Mouse (Mus musculus): Measurements from ENCODE around the gene Fam216a. TPM values are rescaled to one million over a fixed set of nuclear protein-coding genes. Genes with fewer than 3 reads are reported as not detected.

Gene Fam216a
- polyA plus RNA-seq, 1 experiment from 2014 or later: 155 TPM

DNA sequence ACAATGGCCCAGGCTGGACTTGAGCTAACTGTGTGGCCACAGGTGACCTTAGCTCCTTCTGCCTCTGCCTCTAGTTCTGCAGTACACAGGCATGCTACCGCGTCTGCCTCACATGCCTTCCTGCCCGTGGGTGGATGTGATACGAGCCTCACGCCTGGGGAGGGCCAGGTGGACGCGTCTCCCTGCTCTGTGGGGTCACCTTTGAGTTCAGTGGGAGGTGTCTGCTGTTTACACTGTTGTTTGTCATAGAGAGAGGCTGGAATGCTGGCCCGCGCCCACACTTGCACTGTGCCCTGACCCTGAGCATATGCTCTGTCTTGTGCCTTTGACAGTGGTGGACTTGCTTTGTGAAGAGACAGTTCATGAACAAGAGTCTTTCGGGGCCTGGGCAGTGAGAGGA is 33.4 kb upstream of the Fam216a start:
- DNase-seq: no peak
- no peak for ATAC-seq (ENCODE audit: low FRiP score, low TSS enrichment)
- Histone ChIP-seq H3K9me3 (ENCODE audit: control insufficient read depth, low read length) (no peaks in the 10 kb centered on the region), H3K36me3 (ENCODE audit: control insufficient read depth, insufficient read depth, low read length) (peaks cover 70% of the 10 kb centered on the region), H3K9ac (replicated peaks; ENCODE audit: low read length) (no peak overlapping the region), H3K4me2 (ENCODE audit: low read length) (no peak overlapping the region), H3K27ac (replicated peaks; ENCODE audit: low read depth, low read length) (no peak overlapping the region), H3K4me3 (replicated peaks; ENCODE audit: low read depth, low read length) (no peak overlapping the region), H3K4me1 (ENCODE audit: control insufficient read depth, insufficient read depth, low read length) (no peaks in the 10 kb centered on the region), H3K27me3 (ENCODE audit: control insufficient read depth, insufficient read depth, low read length) (no peaks in the 10 kb centered on the region)
- 96% methylated on average over 10 of the region's 10 CpGs for WGBS

DNA sequence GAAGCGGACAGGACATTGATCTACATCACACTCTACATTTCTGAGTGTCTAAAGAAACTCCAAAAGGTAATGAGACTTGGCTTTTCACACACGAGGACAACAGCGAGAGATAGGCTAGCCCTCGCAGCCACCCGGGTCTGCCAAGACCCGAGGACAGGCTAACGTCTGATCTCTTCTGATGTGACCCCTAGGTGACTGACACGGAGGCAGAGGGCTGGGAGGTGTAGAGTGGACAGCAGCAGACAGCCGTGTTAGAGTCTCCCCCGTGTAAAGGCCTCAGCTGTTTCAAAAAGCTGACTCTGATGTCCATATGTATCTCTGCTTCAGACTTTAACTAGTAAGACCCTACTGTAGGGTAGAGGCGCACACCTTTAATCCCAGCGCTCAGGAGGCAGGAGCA is 31.2 kb upstream of the Fam216a start:
- DNase-seq: no peak
- peaks cover 86% of the 10 kb centered on the region for H3K36me3 ChIP-seq (ENCODE audit: control insufficient read depth, insufficient read depth, low read length)
- H3K27me3 ChIP-seq (ENCODE audit: control insufficient read depth, insufficient read depth, low read length): no peaks in the 10 kb centered on the region
- H3K9me3 ChIP-seq (ENCODE audit: control insufficient read depth, low read length): no peaks in the 10 kb centered on the region
- 97% methylated on average over 12 of the region's 12 CpGs for WGBS
- no peaks in the 10 kb centered on the region for H3K4me1 ChIP-seq (ENCODE audit: control insufficient read depth, insufficient read depth, low read length)
- H3K27ac ChIP-seq (replicated peaks; ENCODE audit: low read depth, low read length): no peak overlapping the region
- no peak overlapping the region for H3K4me3 ChIP-seq (replicated peaks; ENCODE audit: low read depth, low read length)
- H3K4me2 ChIP-seq (ENCODE audit: low read length): no peak overlapping the region
- ATAC-seq (ENCODE audit: low FRiP score, low TSS enrichment): no peak
- no peak overlapping the region for H3K9ac ChIP-seq (replicated peaks; ENCODE audit: low read length)

DNA sequence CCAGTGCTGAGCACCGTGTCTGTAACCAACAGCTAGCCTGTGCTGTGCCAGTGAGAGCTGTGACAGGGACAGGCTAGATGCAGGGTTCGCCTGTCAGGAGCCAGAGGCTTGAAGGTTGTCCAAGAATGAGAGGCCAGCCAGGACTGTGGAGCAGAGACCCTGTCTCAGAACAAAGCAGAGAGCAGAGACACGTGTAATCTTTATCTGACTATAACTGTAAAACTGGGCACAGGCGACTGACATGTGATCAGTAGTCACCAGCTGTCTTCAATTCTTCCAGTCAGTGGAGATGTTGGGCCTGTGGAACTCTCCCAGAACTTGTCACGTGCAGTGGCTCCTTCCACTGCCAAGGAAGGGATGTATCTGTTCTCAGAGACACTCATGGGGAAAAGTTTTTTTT is 30.6 kb upstream of the Fam216a start:
- WGBS: 92% methylated on average over 5 of the region's 5 CpGs
- Histone ChIP-seq H3K27me3 (ENCODE audit: control insufficient read depth, insufficient read depth, low read length) (no peaks in the 10 kb centered on the region), H3K27ac (replicated peaks; ENCODE audit: low read depth, low read length) (no peak overlapping the region), H3K4me1 (ENCODE audit: control insufficient read depth, insufficient read depth, low read length) (no peaks in the 10 kb centered on the region), H3K9me3 (ENCODE audit: control insufficient read depth, low read length) (no peaks in the 10 kb centered on the region), H3K4me2 (ENCODE audit: low read length) (no peak overlapping the region), H3K4me3 (replicated peaks; ENCODE audit: low read depth, low read length) (no peak overlapping the region), H3K36me3 (ENCODE audit: control insufficient read depth, insufficient read depth, low read length) (peaks cover 90% of the 10 kb centered on the region), H3K9ac (replicated peaks; ENCODE audit: low read length) (no peak overlapping the region)
- no peak for DNase-seq
- no peak for ATAC-seq (ENCODE audit: low FRiP score, low TSS enrichment)

DNA sequence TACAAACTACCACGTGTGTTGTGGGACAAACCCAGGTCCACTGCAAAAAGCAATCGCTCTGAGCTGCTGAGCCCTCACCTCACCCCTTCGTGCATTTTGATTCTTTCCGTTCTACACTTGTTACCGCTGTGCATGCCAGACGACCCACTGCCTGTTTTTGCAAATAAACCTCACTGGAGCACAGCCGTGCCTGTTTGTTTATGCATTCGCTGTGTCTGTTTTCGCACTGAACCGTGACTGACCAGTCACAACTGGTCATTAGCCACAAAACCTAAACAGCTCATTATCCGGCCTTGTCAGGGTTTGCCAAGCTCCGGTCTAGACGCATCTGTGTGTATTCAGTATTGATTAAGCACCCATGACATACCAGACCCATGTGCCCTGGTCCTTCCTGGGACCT is 30.0 kb upstream of the Fam216a start:
- Histone ChIP-seq H3K4me2 (ENCODE audit: low read length) (no peak overlapping the region), H3K9ac (replicated peaks; ENCODE audit: low read length) (no peak overlapping the region), H3K9me3 (ENCODE audit: control insufficient read depth, low read length) (no peaks in the 10 kb centered on the region), H3K36me3 (ENCODE audit: control insufficient read depth, insufficient read depth, low read length) (peaks cover 92% of the 10 kb centered on the region), H3K4me1 (ENCODE audit: control insufficient read depth, insufficient read depth, low read length) (no peaks in the 10 kb centered on the region), H3K27ac (replicated peaks; ENCODE audit: low read depth, low read length) (no peak overlapping the region), H3K4me3 (replicated peaks; ENCODE audit: low read depth, low read length) (no peak overlapping the region), H3K27me3 (ENCODE audit: control insufficient read depth, insufficient read depth, low read length) (no peaks in the 10 kb centered on the region)
- ATAC-seq (ENCODE audit: low FRiP score, low TSS enrichment) (no peak), DNase-seq (no peak)
- whole genome bisulfite sequencing: 82% methylated on average over 13 of the region's 13 CpGs

DNA sequence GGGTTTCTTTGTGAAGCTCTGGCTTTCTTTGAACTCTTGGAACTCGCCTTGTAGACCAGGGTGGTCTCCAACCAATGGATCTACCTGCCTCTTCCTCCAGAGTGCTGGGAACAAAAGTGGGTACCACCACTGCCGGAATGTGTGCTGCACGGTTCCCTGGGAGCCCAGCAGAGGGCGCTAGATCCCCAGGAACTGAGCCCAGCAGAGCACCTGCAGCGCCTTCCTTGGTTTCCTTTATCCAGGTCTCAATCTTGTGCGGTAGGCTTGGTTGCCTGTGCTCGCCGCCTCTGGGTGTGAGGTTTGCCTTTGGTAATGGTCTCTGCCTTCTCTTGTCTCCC is 29.1 kb upstream of the Fam216a start:
- no peak for ATAC-seq (ENCODE audit: low FRiP score, low TSS enrichment)
- peaks cover 91% of the 10 kb centered on the region for H3K36me3 ChIP-seq (ENCODE audit: control insufficient read depth, insufficient read depth, low read length)

DNA sequence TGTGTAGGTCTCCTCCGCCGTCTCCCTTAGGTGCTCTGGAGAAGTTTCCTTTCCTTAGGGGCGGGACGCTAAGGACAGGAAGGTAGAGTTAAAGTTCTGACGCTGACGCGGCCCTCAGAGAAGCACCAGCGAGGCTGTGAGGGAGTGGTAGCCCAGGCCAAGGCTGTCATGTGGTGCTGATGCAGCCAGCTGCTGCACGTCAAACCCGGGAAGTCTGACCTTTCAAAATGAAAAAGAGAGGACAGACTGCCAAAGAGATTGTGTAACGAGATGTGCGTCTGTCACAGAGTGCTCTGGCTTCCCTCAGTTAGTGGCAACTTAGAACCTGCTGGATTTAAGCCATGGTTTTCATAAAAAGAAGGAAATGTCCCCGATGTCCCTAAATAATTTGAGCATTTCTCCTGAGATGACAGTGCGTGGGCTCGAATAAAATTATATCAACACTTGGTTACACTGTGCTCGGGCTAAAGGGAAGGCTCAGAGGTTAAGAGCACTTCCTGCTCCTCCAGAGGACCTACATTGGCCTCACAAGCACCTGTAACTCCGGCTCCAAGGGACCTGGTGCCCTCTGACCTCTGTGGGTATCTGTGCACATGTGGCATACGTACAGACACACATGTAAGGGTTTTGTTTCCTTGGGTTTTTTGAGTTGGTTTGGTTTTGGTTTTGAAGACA is 28.6 kb upstream of the Fam216a start:
- WGBS: 88% methylated on average over 18 of the region's 18 CpGs
- Histone ChIP-seq H3K27me3 (ENCODE audit: control insufficient read depth, insufficient read depth, low read length) (no peaks in the 10 kb centered on the region), H3K36me3 (ENCODE audit: control insufficient read depth, insufficient read depth, low read length) (peaks cover 86% of the 10 kb centered on the region), H3K4me2 (ENCODE audit: low read length) (no peak overlapping the region), H3K9me3 (ENCODE audit: control insufficient read depth, low read length) (no peaks in the 10 kb centered on the region), H3K4me1 (ENCODE audit: control insufficient read depth, insufficient read depth, low read length) (no peaks in the 10 kb centered on the region), H3K4me3 (replicated peaks; ENCODE audit: low read depth, low read length) (no peak overlapping the region), H3K9ac (replicated peaks; ENCODE audit: low read length) (no peak overlapping the region), H3K27ac (replicated peaks; ENCODE audit: low read depth, low read length) (no peak overlapping the region)
- ATAC-seq (ENCODE audit: low FRiP score, low TSS enrichment): no peak
- no peak for DNase-seq

More for the DNA sequence above, 29.1 kb upstream of the Fam216a start:
- 15% methylated on average over 8 of the region's 8 CpGs for WGBS
- H3K27ac ChIP-seq (replicated peaks; ENCODE audit: low read depth, low read length): no peak overlapping the region
- peak; percentile 79 for DNase-seq
- H3K9me3 ChIP-seq (ENCODE audit: control insufficient read depth, low read length): no peaks in the 10 kb centered on the region
- no peaks in the 10 kb centered on the region for H3K27me3 ChIP-seq (ENCODE audit: control insufficient read depth, insufficient read depth, low read length)
- no peaks in the 10 kb centered on the region for H3K4me1 ChIP-seq (ENCODE audit: control insufficient read depth, insufficient read depth, low read length)
- no peak overlapping the region for H3K9ac ChIP-seq (replicated peaks; ENCODE audit: low read length)
- no peak overlapping the region for H3K4me2 ChIP-seq (ENCODE audit: low read length)
- H3K4me3 ChIP-seq (replicated peaks; ENCODE audit: low read depth, low read length): no peak overlapping the region

DNA sequence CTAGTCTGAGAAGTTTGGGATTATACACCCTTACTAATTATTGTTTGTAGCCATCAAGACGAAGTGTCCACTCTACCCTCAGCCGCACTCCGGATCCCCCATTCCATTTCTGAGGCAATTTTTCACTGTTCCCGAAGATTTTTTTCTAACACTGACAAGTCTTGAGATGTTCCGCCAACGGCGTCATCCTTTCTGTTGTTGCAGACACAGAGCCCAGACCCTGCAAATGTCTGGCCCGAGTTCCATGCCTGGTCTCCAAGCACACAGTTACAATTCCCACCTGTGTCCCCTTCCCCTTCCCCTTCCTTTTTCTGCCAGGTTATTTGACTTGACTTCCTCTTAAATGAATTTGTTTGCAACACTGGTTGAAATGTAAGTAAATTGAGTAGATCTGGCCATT is 27.7 kb upstream of the Fam216a start:
- DNase-seq: no peak
- no peak for ATAC-seq (ENCODE audit: low FRiP score, low TSS enrichment)
- no peak overlapping the region for H3K27ac ChIP-seq (replicated peaks; ENCODE audit: low read depth, low read length)
- H3K4me3 ChIP-seq (replicated peaks; ENCODE audit: low read depth, low read length): no peak overlapping the region
- H3K9me3 ChIP-seq (ENCODE audit: control insufficient read depth, low read length): no peaks in the 10 kb centered on the region
- no peak overlapping the region for H3K9ac ChIP-seq (replicated peaks; ENCODE audit: low read length)
- WGBS: 95% methylated on average over 8 of the region's 8 CpGs
- no peaks in the 10 kb centered on the region for H3K27me3 ChIP-seq (ENCODE audit: control insufficient read depth, insufficient read depth, low read length)
- no peak overlapping the region for H3K4me2 ChIP-seq (ENCODE audit: low read length)
- H3K4me1 ChIP-seq (ENCODE audit: control insufficient read depth, insufficient read depth, low read length): no peaks in the 10 kb centered on the region
- H3K36me3 ChIP-seq (ENCODE audit: control insufficient read depth, insufficient read depth, low read length): peaks cover 77% of the 10 kb centered on the region

DNA sequence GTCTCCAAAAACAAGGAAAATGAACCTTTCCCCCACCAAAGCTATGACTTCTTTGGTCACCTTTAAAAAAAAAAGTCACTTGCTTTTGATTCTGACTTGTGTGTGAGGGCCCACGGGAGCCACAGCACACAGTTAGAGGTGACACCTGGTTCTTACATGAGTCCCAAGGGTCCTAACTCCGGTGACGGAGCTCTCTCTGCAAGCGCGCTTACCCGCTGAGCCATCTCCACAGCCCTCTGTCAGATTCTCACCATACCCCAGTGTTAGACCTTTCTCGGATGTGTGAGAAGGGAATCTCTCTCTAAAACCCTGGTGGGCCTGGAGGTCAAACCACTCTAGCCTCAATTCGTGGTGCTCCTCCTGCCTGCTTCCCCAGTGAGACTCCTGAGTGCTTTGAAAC is 25.3 kb upstream of the Fam216a start:
- ATAC-seq (ENCODE audit: low FRiP score, low TSS enrichment): no peak
- Histone ChIP-seq H3K4me1 (ENCODE audit: control insufficient read depth, insufficient read depth, low read length) (peaks cover 4% of the 10 kb centered on the region; the same call in 1 of the 2 replicates), H3K4me3 (replicated peaks; ENCODE audit: low read depth, low read length) (no peak overlapping the region), H3K9me3 (ENCODE audit: control insufficient read depth, low read length) (no peaks in the 10 kb centered on the region), H3K27ac (replicated peaks; ENCODE audit: low read depth, low read length) (no peak overlapping the region), H3K9ac (replicated peaks; ENCODE audit: low read length) (no peak overlapping the region), H3K27me3 (ENCODE audit: control insufficient read depth, insufficient read depth, low read length) (no peaks in the 10 kb centered on the region), H3K4me2 (ENCODE audit: low read length) (no peak overlapping the region), H3K36me3 (ENCODE audit: control insufficient read depth, insufficient read depth, low read length) (peaks cover 53% of the 10 kb centered on the region)
- WGBS: 94% methylated on average over 8 of the region's 8 CpGs
- no peak for DNase-seq

DNA sequence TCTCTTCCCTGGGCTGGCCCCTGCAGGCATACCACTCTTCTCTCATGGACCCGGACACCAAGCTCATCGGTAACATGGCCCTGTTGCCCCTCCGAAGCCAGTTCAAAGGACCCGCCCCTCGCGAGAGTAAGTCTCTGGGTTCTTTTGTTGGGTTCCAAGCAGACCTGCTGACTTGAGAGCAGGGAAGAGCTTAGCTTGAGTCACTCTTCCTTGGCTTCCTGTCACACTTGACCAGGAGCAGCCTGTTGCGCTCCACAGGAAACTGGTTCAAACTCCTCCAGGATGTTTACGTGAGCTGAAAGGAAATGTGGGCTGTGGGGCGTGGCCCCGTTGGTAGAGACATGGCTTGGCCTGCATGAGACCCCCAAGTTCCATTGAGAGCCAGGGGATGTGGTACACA is 24.6 kb upstream of the Fam216a start:
- Histone ChIP-seq H3K9ac (replicated peaks; ENCODE audit: low read length) (no peak overlapping the region), H3K4me2 (ENCODE audit: low read length) (no peak overlapping the region), H3K27me3 (ENCODE audit: control insufficient read depth, insufficient read depth, low read length) (no peaks in the 10 kb centered on the region), H3K36me3 (ENCODE audit: control insufficient read depth, insufficient read depth, low read length) (peaks cover 46% of the 10 kb centered on the region), H3K27ac (replicated peaks; ENCODE audit: low read depth, low read length) (no peak overlapping the region), H3K4me3 (replicated peaks; ENCODE audit: low read depth, low read length) (no peak overlapping the region), H3K4me1 (ENCODE audit: control insufficient read depth, insufficient read depth, low read length) (peaks cover 6% of the 10 kb centered on the region; the same call in 1 of the 2 replicates), H3K9me3 (ENCODE audit: control insufficient read depth, low read length) (no peaks in the 10 kb centered on the region)
- 90% methylated on average over 10 of the region's 10 CpGs for WGBS
- ATAC-seq (ENCODE audit: low FRiP score, low TSS enrichment) (no peak), DNase-seq (no peak)

Data from midbrain, embryonic 14.5 days (tissue).